Mouse (Mus musculus): ENCODE data around the gene Pah.

Pah gene

GRCm38 (mm10) chr10:87503946-87504345, 17.6 kb upstream of the Pah start:
- DNase-seq (ENCODE audit: low spot score), result no peak

DNA sequence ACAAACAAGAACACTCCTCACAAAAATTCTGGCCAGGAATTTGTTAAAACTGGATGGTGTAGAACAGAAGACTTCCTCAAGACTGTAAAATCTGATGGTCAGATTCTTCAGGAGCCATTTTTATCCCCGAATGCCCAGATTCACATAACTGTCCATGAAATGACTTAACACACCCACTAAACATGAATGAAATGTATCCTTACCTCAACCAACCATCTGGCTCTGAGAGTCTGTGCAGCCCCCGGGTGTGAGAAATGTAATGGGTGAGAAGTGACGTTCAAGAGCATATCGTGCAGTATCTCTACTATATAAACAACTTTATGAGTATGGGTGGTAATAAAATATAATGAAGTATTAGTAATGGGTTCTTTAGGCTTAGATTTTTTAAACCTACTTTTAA, 13.0 kb upstream of the Pah start:
- no peak for DNase-seq (ENCODE audit: low spot score)

GRCm38 (mm10) chr10:87513052-87513451, 8.5 kb upstream of the Pah start:
- no peak for DNase-seq (ENCODE audit: low spot score)

DNA sequence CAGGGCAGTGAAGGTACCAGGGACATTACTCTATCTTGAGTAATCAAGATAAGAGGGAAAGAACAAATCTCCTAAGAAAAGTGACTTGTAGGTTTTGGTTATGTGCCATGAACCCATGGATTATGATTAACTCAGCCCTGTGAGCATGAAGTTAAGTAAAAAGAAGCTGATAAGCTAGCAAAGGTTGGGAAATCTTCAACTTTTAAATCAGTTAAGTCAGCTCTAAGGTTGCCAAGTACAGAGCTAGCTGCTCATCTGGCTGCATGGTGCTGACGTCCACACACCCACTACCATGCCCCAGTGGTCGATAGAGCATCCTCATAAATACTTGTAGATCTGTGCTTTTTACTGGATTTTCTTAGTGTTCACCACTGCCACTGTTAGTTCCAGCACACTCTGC, 3.0 kb upstream of the Pah start:
- no peak for DNase-seq (ENCODE audit: low spot score)

DNA sequence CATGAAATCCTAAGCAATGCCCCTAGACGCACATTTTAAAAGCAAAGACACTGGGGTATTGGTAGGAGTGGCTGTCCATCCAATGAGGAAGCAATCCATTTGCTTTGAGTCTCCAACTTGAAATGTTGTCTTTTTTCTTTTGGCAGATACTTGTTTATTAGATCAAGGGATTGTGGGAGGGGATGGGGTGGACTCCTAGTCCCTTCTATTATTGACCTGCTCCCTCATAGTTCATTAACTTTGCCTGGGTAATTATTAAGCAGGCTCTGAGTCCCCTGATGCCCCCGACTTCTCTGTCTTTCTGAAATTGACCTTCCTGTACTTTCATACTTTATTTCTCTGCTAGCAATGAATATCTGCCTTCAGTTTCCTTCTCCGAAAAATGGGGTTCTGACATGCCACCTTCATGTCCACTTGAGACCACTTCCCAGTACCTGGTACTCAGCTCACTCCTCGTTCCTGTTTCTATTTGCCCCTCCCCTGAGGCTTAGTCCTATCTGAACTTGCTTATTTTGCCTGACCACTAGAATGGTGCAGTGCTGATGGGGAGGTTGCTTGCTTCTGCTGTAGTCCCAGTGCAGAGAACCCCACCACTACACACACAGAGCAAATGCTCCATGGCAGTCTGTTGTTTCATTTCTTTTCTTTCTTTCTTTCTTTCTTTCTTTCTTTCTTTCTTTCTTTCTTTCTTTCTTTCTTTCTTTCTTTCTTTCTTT, 1.0 kb upstream of the Pah start:
- DNase-seq (ENCODE audit: low spot score), result no peak

GRCm38 (mm10) chr10:87534172-87534571, 12.6 kb downstream of the Pah start:
- DNase-seq (ENCODE audit: low spot score), result no peak

GRCm38 (mm10) chr10:87545759-87546158, 24.2 kb downstream of the Pah start:
- no peak for DNase-seq (ENCODE audit: low spot score)

DNA sequence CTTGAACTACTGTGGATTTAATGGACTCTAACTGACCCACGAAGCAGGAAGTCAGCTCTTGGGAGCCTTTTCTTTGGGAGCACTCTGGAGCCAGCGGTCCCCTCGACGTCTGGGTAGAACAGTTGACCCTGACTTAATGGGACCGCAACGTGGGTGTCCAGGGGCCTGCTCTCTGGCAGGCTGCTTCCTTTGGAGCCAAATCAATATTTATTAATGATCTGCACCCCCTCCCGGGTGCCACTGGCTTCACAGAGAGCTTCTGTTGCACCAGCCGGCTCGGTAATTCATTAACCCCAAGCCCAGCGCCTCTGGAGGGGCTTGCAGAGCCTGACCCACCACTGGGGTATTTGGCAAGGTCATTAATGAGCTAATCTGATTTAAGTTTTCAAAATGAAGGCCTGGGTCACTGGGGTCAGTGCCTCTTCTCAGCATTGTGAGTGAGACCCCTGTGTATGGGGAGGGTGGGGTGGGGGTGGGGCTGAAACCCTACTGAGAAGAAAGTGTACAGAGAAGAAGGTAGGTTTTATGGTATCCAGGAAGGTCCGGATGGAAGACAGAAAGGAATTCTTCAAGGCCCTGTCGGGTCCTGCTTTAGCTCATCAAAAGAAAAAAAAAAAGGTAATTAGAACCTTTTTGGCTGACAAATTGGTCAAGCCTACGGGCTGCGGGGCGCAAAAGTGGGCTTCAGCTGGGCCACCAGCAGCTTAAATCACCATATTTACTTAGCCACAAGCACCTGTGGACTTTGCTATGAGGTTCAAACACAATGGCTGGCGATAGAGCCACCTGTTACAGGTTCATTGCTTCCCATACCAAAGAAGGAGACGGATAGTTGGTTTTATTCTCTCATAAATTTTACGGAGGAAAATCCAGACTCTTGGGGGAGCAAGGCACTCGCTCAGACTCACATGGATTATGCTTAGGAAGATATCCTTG, 25.0 kb downstream of the Pah start:
- no peak for DNase-seq (ENCODE audit: low spot score)

- peak; percentile 49 for DNase-seq (ENCODE audit: low spot score)
Observed at GRCm38 (mm10) chr10:87552726-87553125, 31.1 kb downstream of the Pah start.

- peak; percentile 84 for DNase-seq (ENCODE audit: low spot score)
Observed at GRCm38 (mm10) chr10:87556441-87556840, 34.8 kb downstream of the Pah start.

GRCm38 (mm10) chr10:87563818-87564217, 42.2 kb downstream of the Pah start:
- peak; percentile 24 for DNase-seq (ENCODE audit: low spot score)

- no peak for DNase-seq (ENCODE audit: low spot score)
Observed at GRCm38 (mm10) chr10:87565712-87566111, 44.1 kb downstream of the Pah start.

- DNase-seq (ENCODE audit: low spot score), result no peak
Observed at GRCm38 (mm10) chr10:87572500-87572899, 50.9 kb downstream of the Pah start.

- DNase-seq (ENCODE audit: low spot score), result no peak
Observed at GRCm38 (mm10) chr10:87586696-87587095, 65.1 kb downstream of the Pah start.

- peak; percentile 71 for DNase-seq (ENCODE audit: low spot score)
Observed at GRCm38 (mm10) chr10:87593916-87594315, 72.3 kb downstream of the Pah start.

DNA sequence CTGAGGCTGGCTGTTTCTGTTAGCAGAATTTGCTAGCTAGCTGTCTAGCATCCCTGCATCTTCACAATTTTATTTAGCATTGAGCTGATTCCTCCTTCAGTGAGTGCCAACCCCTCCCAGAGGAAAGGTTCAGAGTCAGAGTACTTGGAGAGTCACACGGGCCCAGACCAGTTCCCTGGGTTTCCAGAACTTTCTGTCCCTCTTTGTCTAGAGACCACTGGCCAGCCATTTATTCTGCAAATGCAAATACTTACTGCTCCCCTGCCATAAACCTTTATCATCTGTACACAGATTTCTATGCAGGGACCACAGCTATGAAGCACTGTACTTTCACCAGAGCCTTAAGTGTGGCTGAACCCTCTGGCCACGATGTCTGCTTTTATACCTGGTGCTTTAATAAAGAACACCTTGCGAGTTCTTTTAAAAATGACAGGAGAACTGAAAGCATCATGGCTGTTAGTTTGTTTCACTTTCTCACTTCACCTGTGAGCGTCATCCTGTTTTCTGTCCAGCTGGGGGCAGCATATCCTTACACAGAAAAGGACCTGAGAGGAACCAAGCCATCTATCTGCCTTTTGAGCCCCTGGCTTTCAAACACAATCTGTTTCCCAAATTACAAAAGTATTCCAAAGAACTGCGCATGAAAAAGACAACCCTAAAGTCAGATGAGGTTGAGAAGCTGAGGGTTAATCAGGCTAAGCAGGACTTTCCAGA, 74.9 kb downstream of the Pah start:
- peak; percentile 30 for DNase-seq (ENCODE audit: low spot score)

DNA sequence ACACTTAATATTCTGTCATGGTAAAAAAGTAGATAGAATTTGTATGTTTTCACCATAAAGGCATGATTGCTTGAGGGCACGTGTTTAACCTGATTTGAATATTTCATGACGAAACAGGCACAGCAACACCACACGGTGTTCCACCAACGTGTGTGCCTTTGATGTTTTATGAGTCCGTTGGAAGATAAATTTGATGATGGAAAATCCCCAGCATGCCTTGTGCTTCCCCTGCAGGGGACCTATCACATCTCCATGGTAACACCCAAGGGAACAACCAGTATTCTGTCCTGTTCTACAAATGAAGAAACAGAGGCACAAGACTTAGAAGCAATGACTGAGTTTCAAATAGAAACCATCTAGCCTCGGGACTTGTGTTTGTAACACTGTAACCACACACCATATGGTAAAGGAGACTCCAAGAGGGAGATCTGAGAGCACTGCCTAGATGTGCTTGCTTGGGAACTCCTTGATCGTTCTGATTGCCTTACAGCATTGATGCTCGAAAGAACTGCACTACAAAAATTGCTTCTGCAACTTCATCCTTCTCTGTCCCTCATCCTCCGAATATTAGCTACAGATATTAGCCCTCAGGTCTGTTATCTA, 75.6 kb downstream of the Pah start:
- no peak for DNase-seq (ENCODE audit: low spot score)

GRCm38 (mm10) chr10:87602151-87602550, 80.6 kb downstream of the Pah start:
- DNase-seq (ENCODE audit: low spot score), result no peak

DNA sequence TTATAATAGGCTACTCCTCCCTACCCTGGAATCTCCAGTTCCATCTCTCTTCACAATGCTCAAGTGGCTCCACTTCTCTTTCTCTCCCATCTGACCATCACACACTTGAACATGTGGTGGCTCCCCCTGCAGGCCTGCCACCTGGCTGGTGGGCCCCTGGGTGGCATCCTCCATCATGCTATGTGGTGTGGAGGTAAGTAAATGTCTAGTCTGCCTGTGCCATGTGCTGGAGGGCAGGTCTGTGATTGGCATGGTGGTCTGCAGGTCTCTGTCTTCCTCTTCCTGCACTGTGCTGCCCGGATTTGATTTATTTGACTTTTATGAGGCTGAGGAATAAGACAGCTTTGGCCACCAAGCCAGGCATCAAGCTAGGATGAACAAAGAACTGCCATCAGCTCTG, 103.6 kb downstream of the Pah start:
- DNase-seq (ENCODE audit: low spot score), result no peak

Measured in testis, postnatal 14 days (tissue).